Mouse (Mus musculus) kidney, adult 18-20 months (tissue): Measurements from ENCODE around the gene Fam178b.

Experiments
- DNase-seq: peaks from one replicate; pipeline ENCODE4 v3.0.0; 2021

Gene Fam178b

DNA sequence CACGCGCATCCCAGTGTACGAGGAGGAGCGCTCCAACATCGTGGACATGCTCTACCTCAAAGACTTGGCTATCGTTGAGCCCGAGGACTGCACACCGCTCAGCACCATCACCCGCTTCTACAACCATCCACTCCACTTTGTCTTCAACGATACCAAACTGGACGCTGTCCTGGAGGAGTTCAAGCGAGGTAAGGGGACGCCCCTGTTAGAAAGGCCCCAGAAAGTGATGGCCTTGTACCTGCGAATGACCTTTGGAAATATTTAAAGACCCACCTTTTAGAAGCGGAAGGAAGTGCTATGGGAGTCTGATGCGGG, 170.1 kb downstream of the Fam178b start:
- DNase-seq: no peak
